Mouse (Mus musculus): Measurements from ENCODE around the gene Stag2. TPM values are rescaled to one million over a fixed set of nuclear protein-coding genes. Genes with fewer than 3 reads are reported as not detected.

The Stag2 gene
- polyA plus RNA-seq, 1 experiment from 2014 or later: 61.8 TPM

DNA sequence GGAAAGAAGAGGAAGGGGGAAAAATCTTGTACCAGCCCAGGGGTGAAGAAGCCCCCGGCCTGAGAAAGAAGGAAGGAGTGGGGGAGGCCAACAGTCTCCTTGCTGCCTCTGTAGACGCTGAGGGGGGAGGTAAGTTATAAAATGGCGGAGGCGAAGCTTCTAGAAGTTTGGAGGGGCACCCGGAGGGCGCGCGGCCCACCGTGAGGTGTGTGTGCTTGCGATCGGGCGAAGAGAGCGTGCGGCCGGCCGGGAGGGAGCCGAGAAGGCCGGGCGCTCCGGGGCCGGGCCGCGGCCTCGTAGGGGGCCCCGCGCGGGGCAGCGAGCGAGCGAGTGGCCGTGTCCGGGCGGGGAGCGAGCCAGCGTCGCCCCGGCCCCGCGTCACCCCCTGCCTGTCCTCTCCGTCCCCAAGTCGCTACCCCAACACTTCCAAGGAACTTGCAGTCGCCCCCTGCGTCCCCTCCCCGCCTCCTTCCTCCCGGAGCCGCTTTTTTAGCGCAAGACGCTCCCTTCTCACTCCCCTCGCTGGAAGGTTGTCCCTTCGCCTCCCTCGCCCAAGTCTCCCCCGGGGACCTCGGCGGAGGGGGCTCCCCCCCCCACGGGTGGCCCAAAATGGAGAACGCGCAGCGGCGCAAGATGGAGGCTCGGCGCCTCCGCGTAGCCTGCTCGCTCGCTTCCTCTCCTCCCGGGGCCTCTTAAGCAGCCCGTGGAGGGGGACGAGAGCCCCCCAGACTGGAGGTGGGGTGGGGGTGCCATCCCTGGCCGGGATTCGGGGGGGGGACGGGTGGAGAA, 634 bp downstream of the Stag2 start:
- Histone ChIP-seq H3K9ac (ENCODE audit: low read length) (peak overlapping the region; percentile 94), H3K9me3 (ENCODE audit: control insufficient read depth, low read length) (no peaks in the 10 kb centered on the region), H3K4me1 (ENCODE audit: control insufficient read depth, insufficient read depth, low read length) (no peaks in the 10 kb centered on the region), H3K4me3 (ENCODE audit: low read depth, low read length) (peak overlapping the region; percentile 58), H3K36me3 (ENCODE audit: control insufficient read depth, insufficient read depth, low read length) (no peaks in the 10 kb centered on the region), H3K27me3 (ENCODE audit: control insufficient read depth, insufficient read depth, low read length) (no peaks in the 10 kb centered on the region), H3K27ac (ENCODE audit: low read depth, low read length) (peak overlapping the region; percentile 98), H3K4me2 (peak overlapping the region; percentile 45)
- ATAC-seq (ENCODE audit: low FRiP score): peak; percentile 31
- WGBS: 27% methylated on average over 45 of the region's 71 CpGs
- peak; percentile 92 for DNase-seq (ENCODE audit: low spot score, missing footprints)

DNA sequence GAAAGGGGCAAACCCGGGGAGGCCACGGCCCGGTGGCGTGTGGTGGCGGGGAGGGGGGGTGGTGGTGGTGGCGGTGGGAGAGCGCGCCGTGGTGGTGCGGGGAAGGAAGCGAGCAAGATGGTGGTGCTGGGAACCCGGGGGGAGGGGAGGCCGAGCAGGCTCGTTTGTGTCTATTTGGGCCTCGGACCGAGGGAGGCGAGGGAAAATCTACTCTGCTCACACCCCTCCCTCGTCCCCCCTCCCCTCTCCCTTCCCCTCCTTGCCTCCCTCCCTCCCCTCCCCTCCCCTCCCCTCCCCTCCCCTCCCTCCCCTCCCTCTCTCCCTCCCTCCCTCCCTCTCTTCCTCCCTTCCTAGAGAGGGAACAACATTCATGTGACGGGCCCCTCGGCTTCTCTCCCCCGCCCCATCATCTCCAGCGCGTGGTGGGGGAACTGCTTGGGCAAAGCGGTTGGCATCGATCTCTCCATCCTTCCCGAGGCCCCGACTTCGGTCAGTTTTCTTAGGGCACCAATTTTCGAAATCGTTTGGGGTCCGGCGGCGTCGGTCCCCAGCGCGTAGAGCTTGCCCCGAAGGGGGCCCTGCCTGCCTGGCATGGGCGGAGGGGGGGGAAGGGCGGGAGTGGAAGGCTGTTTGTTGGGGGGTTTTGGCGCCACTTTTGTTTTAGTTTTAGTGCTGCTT, 1.4 kb downstream of the Stag2 start:
- H3K9ac ChIP-seq (ENCODE audit: low read length): peak overlapping the region; percentile 94
- H3K4me2 ChIP-seq: peak overlapping the region; percentile 45
- no peaks in the 10 kb centered on the region for H3K9me3 ChIP-seq (ENCODE audit: control insufficient read depth, low read length)
- no peaks in the 10 kb centered on the region for H3K27me3 ChIP-seq (ENCODE audit: control insufficient read depth, insufficient read depth, low read length)
- H3K36me3 ChIP-seq (ENCODE audit: control insufficient read depth, insufficient read depth, low read length): no peaks in the 10 kb centered on the region
- ATAC-seq (ENCODE audit: low FRiP score): peak; percentile 89
- no peaks in the 10 kb centered on the region for H3K4me1 ChIP-seq (ENCODE audit: control insufficient read depth, insufficient read depth, low read length)
- peak overlapping the region; percentile 58 for H3K4me3 ChIP-seq (ENCODE audit: low read depth, low read length)
- peak overlapping the region; percentile 98 for H3K27ac ChIP-seq (ENCODE audit: low read depth, low read length)
- peak; percentile 95 for DNase-seq (ENCODE audit: low spot score, missing footprints)
- 37% methylated on average over 20 of the region's 40 CpGs for WGBS

DNA sequence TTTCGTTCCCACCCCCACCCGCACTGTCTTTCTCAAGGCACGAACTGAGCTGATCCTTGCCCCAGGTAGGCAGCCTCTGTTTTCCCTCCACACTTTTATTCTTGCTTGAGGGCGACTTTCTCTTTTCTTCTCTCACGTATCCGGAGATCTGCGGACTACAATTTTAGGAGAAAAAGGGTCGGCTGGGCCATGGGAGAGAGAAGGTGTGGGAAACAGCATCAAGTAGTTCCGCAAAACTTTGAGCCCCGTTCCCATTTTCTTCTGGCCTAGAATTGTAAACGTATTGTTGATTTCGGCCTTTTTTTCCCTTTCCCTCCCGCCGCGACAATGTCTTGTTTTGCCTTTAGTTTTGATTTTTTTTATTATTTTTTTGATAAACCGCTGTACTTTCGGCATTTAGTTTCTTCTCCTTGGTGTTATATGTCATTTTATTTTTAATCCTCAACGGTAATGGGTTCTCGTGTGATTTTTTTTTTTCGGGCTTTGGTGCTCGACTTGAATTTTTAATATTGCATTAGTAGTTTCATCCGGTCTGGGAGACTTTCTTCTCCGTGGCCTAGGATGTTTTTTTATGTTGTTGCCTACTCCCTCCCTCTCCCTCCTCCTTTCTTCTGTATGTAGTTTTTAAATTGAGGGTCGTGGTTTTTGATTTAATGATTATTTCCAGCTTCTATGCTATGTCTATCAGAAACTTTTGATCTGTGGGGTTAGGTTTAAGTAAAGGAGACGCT, 2.1 kb downstream of the Stag2 start:
- no peaks in the 10 kb centered on the region for H3K9me3 ChIP-seq (ENCODE audit: control insufficient read depth, low read length)
- peak overlapping the region; percentile 44 for H3K4me2 ChIP-seq
- 17% methylated on average over 25 of the region's 25 CpGs for WGBS
- H3K4me1 ChIP-seq (ENCODE audit: control insufficient read depth, insufficient read depth, low read length): no peaks in the 10 kb centered on the region
- DNase-seq (ENCODE audit: low spot score, missing footprints) (peak; percentile 82), ATAC-seq (ENCODE audit: low FRiP score) (no peak)
- peak overlapping the region; percentile 48 for H3K4me3 ChIP-seq (ENCODE audit: low read depth, low read length)
- no peaks in the 10 kb centered on the region for H3K27me3 ChIP-seq (ENCODE audit: control insufficient read depth, insufficient read depth, low read length)
- peak overlapping the region; percentile 89 for H3K27ac ChIP-seq (ENCODE audit: low read depth, low read length)
- H3K36me3 ChIP-seq (ENCODE audit: control insufficient read depth, insufficient read depth, low read length): no peaks in the 10 kb centered on the region
- H3K9ac ChIP-seq (ENCODE audit: low read length): peak overlapping the region; percentile 73

DNA sequence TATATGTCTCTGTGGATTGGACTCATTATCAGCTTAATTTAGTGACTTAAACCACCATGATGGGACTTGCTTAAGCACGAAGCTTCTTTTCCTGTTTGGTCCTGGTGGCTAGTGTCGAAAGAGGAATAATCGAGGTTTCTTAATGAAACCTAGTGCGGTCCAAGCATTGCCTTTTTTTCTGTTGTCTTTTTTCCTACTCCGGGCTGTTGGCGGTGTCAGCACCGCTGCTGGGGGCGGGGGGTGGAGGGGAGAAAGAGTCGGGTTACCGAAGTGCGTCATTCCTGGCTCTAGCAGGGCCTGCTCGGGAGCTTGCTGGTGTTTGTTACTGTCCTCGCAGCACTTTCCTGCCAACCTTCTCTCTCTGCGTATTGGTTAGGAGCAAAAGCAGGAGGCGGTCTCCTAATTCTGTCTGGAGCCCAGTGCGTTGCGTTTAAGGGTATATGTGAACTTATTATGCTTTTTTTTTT, 2.8 kb downstream of the Stag2 start:
- peak; percentile 54 for ATAC-seq (ENCODE audit: low FRiP score)
- peak; percentile 92 for DNase-seq (ENCODE audit: low spot score, missing footprints)
- Histone ChIP-seq H3K27ac (ENCODE audit: low read depth, low read length) (peak overlapping the region; percentile 89), H3K36me3 (ENCODE audit: control insufficient read depth, insufficient read depth, low read length) (no peaks in the 10 kb centered on the region), H3K9ac (ENCODE audit: low read length) (peak overlapping the region; percentile 73), H3K4me3 (ENCODE audit: low read depth, low read length) (peak overlapping the region; percentile 48), H3K27me3 (ENCODE audit: control insufficient read depth, insufficient read depth, low read length) (no peaks in the 10 kb centered on the region), H3K4me2 (peak overlapping the region; percentile 44), H3K9me3 (ENCODE audit: control insufficient read depth, low read length) (no peaks in the 10 kb centered on the region), H3K4me1 (ENCODE audit: control insufficient read depth, insufficient read depth, low read length) (no peaks in the 10 kb centered on the region)
- 13% methylated on average over 16 of the region's 17 CpGs for WGBS

DNA sequence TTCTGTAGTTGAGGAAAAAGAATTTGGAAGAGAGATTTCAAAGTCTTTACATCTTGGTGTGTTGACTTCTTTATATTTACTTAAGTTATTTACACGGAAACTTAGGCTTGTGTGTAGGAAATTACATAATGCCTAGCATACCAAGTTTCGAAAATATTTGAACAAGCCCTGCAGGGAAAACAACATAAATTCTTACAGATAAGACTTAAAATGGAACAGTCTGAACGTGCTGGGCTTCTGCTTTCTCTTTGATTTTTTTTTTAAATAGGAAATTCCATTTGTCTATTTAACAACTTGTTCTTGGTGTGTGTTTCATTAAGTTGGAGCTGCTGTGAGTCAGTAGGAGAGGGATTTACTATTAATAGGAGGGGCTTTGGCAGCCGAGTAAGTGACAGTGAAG, 3.9 kb downstream of the Stag2 start:
- H3K9ac ChIP-seq (ENCODE audit: low read length): no peak overlapping the region

DNA sequence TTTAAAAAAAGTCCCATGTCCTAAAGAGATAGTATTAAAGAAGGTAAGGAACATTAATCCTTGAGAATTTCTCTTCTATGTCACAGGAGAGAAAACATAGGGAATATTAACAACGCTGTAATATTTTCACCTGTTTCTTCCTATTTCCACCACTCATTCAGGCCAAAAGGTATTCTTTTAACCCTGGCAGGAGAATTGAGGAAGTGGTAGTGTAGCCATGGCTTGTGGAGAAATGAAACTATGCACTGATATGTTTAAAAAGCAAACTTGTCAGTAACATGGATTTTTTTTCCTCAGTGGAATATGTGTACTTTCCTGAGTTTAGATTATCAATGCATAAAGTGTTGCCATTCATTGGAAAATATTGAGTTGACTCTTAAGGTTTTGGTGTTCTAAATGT, 16.3 kb downstream of the Stag2 start:
- WGBS: 94% methylated on average over 1 of the region's 1 CpGs
- Histone ChIP-seq H3K4me3 (ENCODE audit: low read depth, low read length) (no peak overlapping the region), H3K36me3 (ENCODE audit: control insufficient read depth, insufficient read depth, low read length) (no peaks in the 10 kb centered on the region), H3K27me3 (ENCODE audit: control insufficient read depth, insufficient read depth, low read length) (no peaks in the 10 kb centered on the region), H3K27ac (ENCODE audit: low read depth, low read length) (no peak overlapping the region), H3K9ac (ENCODE audit: low read length) (no peak overlapping the region), H3K9me3 (ENCODE audit: control insufficient read depth, low read length) (no peaks in the 10 kb centered on the region), H3K4me1 (ENCODE audit: control insufficient read depth, insufficient read depth, low read length) (no peaks in the 10 kb centered on the region), H3K4me2 (no peak overlapping the region)
- no peak for ATAC-seq (ENCODE audit: low FRiP score)
- no peak for DNase-seq (ENCODE audit: low spot score, missing footprints)

More for the DNA sequence above, 3.9 kb downstream of the Stag2 start:
- Histone ChIP-seq H3K4me1 (ENCODE audit: control insufficient read depth, insufficient read depth, low read length) (no peaks in the 10 kb centered on the region), H3K36me3 (ENCODE audit: control insufficient read depth, insufficient read depth, low read length) (no peaks in the 10 kb centered on the region), H3K4me2 (peak overlapping the region; percentile 44), H3K4me3 (ENCODE audit: low read depth, low read length) (peak overlapping the region; percentile 48), H3K27me3 (ENCODE audit: control insufficient read depth, insufficient read depth, low read length) (no peaks in the 10 kb centered on the region), H3K9me3 (ENCODE audit: control insufficient read depth, low read length) (no peaks in the 10 kb centered on the region), H3K27ac (ENCODE audit: low read depth, low read length) (no peak overlapping the region)
- DNase-seq (ENCODE audit: low spot score, missing footprints) (no peak), ATAC-seq (ENCODE audit: low FRiP score) (no peak)
- WGBS: 34% methylated on average over 4 of the region's 4 CpGs

DNA sequence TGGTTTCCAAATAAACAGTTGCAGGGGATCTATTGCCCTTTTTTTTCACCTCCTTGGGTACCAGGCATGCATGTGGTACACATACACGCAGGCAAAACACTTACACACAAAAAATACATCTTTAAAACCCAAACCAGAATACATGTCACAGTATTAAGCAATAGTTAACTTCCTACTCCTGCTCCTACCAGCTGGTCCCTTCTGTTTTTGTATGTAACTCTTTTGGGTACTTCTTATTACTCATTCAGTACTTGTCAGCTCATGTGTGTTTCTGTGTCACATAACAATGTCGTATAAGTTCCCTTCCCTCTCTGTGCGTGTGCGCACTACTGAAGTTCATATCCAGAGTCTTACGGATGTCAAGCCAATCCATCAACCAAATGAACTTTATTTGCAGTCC, 21.7 kb downstream of the Stag2 start:
- H3K27ac ChIP-seq (ENCODE audit: low read depth, low read length): no peak overlapping the region
- H3K4me3 ChIP-seq (ENCODE audit: low read depth, low read length): no peak overlapping the region
- ATAC-seq (ENCODE audit: low FRiP score): no peak
- no peaks in the 10 kb centered on the region for H3K9me3 ChIP-seq (ENCODE audit: control insufficient read depth, low read length)
- no peak overlapping the region for H3K4me2 ChIP-seq
- 91% methylated on average over 5 of the region's 5 CpGs for WGBS
- H3K36me3 ChIP-seq (ENCODE audit: control insufficient read depth, insufficient read depth, low read length): no peaks in the 10 kb centered on the region
- H3K4me1 ChIP-seq (ENCODE audit: control insufficient read depth, insufficient read depth, low read length): no peaks in the 10 kb centered on the region
- H3K27me3 ChIP-seq (ENCODE audit: control insufficient read depth, insufficient read depth, low read length): no peaks in the 10 kb centered on the region
- no peak overlapping the region for H3K9ac ChIP-seq (ENCODE audit: low read length)
- DNase-seq (ENCODE audit: low spot score, missing footprints): no peak

DNA sequence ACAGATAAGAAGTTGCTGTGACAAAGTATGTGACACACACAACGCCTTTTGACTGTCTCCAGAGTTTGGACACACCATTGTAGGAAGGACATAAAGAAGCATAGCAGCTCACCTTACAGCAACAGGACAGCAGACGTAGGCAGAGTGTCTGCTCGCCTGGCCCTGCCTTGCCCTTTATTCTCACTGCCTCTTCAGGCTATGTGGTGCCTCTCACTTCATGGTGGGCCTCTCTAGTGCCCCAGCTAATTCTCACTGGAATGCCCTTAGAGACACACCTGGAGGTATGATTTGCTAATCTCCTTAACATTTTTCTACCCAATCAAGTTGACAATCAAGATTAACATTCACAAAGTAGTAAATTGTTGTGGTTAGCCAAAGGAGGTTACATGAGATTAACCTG, 38.5 kb downstream of the Stag2 start:
- Histone ChIP-seq H3K4me3 (ENCODE audit: low read depth, low read length) (no peak overlapping the region), H3K4me2 (no peak overlapping the region), H3K9ac (ENCODE audit: low read length) (no peak overlapping the region), H3K27ac (ENCODE audit: low read depth, low read length) (no peak overlapping the region), H3K9me3 (ENCODE audit: control insufficient read depth, low read length) (no peaks in the 10 kb centered on the region), H3K36me3 (ENCODE audit: control insufficient read depth, insufficient read depth, low read length) (no peaks in the 10 kb centered on the region), H3K4me1 (ENCODE audit: control insufficient read depth, insufficient read depth, low read length) (no peaks in the 10 kb centered on the region), H3K27me3 (ENCODE audit: control insufficient read depth, insufficient read depth, low read length) (no peaks in the 10 kb centered on the region)
- no peak for ATAC-seq (ENCODE audit: low FRiP score)
- no peak for DNase-seq (ENCODE audit: low spot score, missing footprints)
- 82% methylated on average over 3 of the region's 3 CpGs for WGBS
